In genomic region chr12:103306720-103307119, GRCm38 (mm10) we compare ENCODE assay signal across 9 mouse cellular contexts. TPM values are rescaled to one million over a fixed set of nuclear protein-coding genes. Genes with fewer than 3 reads are reported as not detected.
DNase-seq lines count a peak whose midpoint lies in the region; ATAC-seq and TF ChIP-seq lines count a peak whose summit lies in the region.
"Had no signal": no experiment of that assay in that cellular context is flagged by ENCODE, and none has a peak within 500 bp of the region (broad histone marks: within the 10 kb centered on the region; RNA-seq: fewer than 3 reads in every experiment).

No protein-coding gene starts in this region.

- peaks cover 7% of the 10 kb centered on the region for H3K9me3 ChIP-seq in E14TG2a.4 (ENCODE audit: low read length)
- H3K9me3 ChIP-seq in forebrain, embryonic 11.5 days (ENCODE audit: control insufficient read depth, low read length), result no peaks in the 10 kb centered on the region
- H3K9me3 ChIP-seq: limb, embryonic 13.5 days had no signal

- peak; percentile 78 for DNase-seq in adrenal gland, postnatal 14 days
- DNase-seq in adrenal gland, adult 2 months, result no peak
- peak in 1 of 2 experiments; percentile 69 for DNase-seq in layer of hippocampus, adult 2 months (ENCODE audit: low spot score in 2 of 2)
- DNase-seq in layer of hippocampus, postnatal 14 days (ENCODE audit: low spot score in 2 of 2), result no peak
- DNase-seq in forebrain, embryonic 11.5 days (ENCODE audit: low spot score), result peak; percentile 84
- peak; percentile 55 for DNase-seq in lung, postnatal 36 days
- no peak for DNase-seq in Muller cell, postnatal 12 days (ENCODE audit: inconsistent ontology term)

- 19% methylated on average over 3 of the region's 3 CpGs for WGBS in forebrain, embryonic 11.5 days

- H3K9ac ChIP-seq in forebrain, embryonic 11.5 days (ENCODE audit: low read length), result no peak overlapping the region
- H3K9ac ChIP-seq: limb, embryonic 13.5 days had no signal

- H3K27ac ChIP-seq in layer of hippocampus, adult 2 months, result no peak overlapping the region
- H3K27ac ChIP-seq in forebrain, embryonic 11.5 days (ENCODE audit: low read depth, low read length), result no peak overlapping the region
- H3K27ac ChIP-seq: limb, embryonic 13.5 days had no signal

- no peak; the same call in 1 of the 2 replicates for ATAC-seq in forebrain, embryonic 11.5 days (replicated peaks; ENCODE audit: low FRiP score)

- no peaks in the 10 kb centered on the region for H3K36me3 ChIP-seq in E14TG2a.4 (ENCODE audit: insufficient read depth, low read length)
- no peaks in the 10 kb centered on the region for H3K36me3 ChIP-seq in forebrain, embryonic 11.5 days (ENCODE audit: control insufficient read depth, insufficient read depth, low read length)
- H3K36me3 ChIP-seq: limb, embryonic 13.5 days had no signal

- no peaks in the 10 kb centered on the region for H3K4me1 ChIP-seq in E14TG2a.4 (replicated peaks; ENCODE audit: low read depth, low read length)
- H3K4me1 ChIP-seq in forebrain, embryonic 11.5 days (replicated peaks; ENCODE audit: control insufficient read depth, insufficient read depth, low read length), result no peaks in the 10 kb centered on the region
- H3K4me1 ChIP-seq: limb, embryonic 13.5 days had no signal

- peak; percentile 76 for TF ChIP-seq CTCF in layer of hippocampus, adult 2 months (conservative IDR thresholded peaks at IDR 0.05)
- TF ChIP-seq CTCF in E14TG2a.4 (conservative IDR thresholded peaks at IDR 0.05; ENCODE audit: low read length), result peak; percentile 59

- peaks cover 23% of the 10 kb centered on the region for H3K27me3 ChIP-seq in E14TG2a.4 (ENCODE audit: insufficient read depth, low read length)
- H3K27me3 ChIP-seq in forebrain, embryonic 11.5 days (ENCODE audit: control insufficient read depth, insufficient read depth, low read length), result no peaks in the 10 kb centered on the region
- H3K27me3 ChIP-seq: limb, embryonic 13.5 days had no signal

- no peak overlapping the region for H3K4me2 ChIP-seq in forebrain, embryonic 11.5 days (ENCODE audit: low read depth, low read length, severe bottlenecking)
- H3K4me2 ChIP-seq: limb, embryonic 13.5 days had no signal

- H3K4me3 ChIP-seq in layer of hippocampus, adult 2 months, result no peak overlapping the region
- no peak overlapping the region for H3K4me3 ChIP-seq in E14TG2a.4 (replicated peaks; ENCODE audit: low read length)
- no peak overlapping the region for H3K4me3 ChIP-seq in forebrain, embryonic 11.5 days (ENCODE audit: low read depth, low read length)
- H3K4me3 ChIP-seq: limb, embryonic 13.5 days had no signal

RNA-seq across cellular contexts. Expression of gene Fam181a, which starts 4.1 kb away (rescaled TPM):
- not detected in 2 replicates for total RNA-seq in adrenal gland, postnatal 14 days (2021)
- not detected for total RNA-seq in adrenal gland, adult 2 months (2021)
- polyA plus RNA-seq in adrenal gland, adult 2 months (2012; rRNA removed), result 0.22 TPM in 1 of 2 replicates, not detected in the other
- total RNA-seq in layer of hippocampus, adult 2 months (2021), result 1 to 10 TPM; 1.5 to 2.3 TPM
- total RNA-seq in layer of hippocampus, postnatal 14 days (2021), result 1 to 10 TPM; 2.1 to 2.2 TPM
- 27.3 and 28.5 TPM in 2 replicates for polyA plus RNA-seq in forebrain, embryonic 11.5 days (2014; fragmentation: Nextera tagmentation; extraction: Ambion mirVana)

RNA-seq across cellular contexts. Expression of gene Asb2, which starts 49.1 kb away (rescaled TPM):
- total RNA-seq in adrenal gland, postnatal 14 days (2021), result 1.1 and 2.2 TPM in 2 replicates
- 1 to 10 TPM; 1.2 to 2.0 TPM for total RNA-seq in adrenal gland, adult 2 months (2021)
- polyA plus RNA-seq in adrenal gland, adult 2 months (2012; rRNA removed), result 6.3 and 8.2 TPM in 2 replicates
- total RNA-seq in layer of hippocampus, adult 2 months (2021), result 1 to 10 TPM; 2.0 to 2.3 TPM
- 1 to 10 TPM; 1.9 TPM for total RNA-seq in layer of hippocampus, postnatal 14 days (2021)
- 0.35 and 0.40 TPM in 2 replicates for polyA plus RNA-seq in forebrain, embryonic 11.5 days (2014; fragmentation: Nextera tagmentation; extraction: Ambion mirVana)

Comparison
In these comparisons a context has a peak if more than half of its experiments do, and no peak if none do; other contexts are left out.
1. DNase-seq: peak in adrenal gland, postnatal 14 days (single experiment), forebrain, embryonic 11.5 days (single experiment) and lung, postnatal 36 days (single experiment); none in adrenal gland, adult 2 months (single experiment), layer of hippocampus, postnatal 14 days (0 of 2) and Muller cell, postnatal 12 days (single experiment).